Mouse (Mus musculus) left cerebral cortex, adult 2 months (tissue): ENCODE results near the gene Adamts7. TPM values are rescaled to one million over a fixed set of nuclear protein-coding genes. Genes with fewer than 3 reads are reported as not detected.

ENCODE experiments used
- DNase-seq, 2 experiments: peaks; one replicate each; pipeline ENCODE4 v3.0.0; 2021 to 2022; ENCODE audit warnings: low spot score in 2 of 2, mixed read lengths in 1 of 2; ENCODE audit errors: extremely low spot score in 1 of 2
- H3K27ac ChIP-seq: fragments of 200-600 bp; 2 replicates; pipeline ENCODE4 v1.8.1; 2022
- H3K4me3 ChIP-seq: fragments of 200-600 bp; 2 replicates; pipeline ENCODE4 v1.8.1; 2022
- CTCF ChIP-seq: fragments of 200-600 bp; IDR thresholded peaks from 2 replicates; pipeline ENCODE4 v1.8.1; 2022; ENCODE audit warnings: antibody characterized with exemption, mild to moderate bottlenecking, moderate library complexity
- intact Hi-C: fragments of 180-260 bp; cut with DNase I; formaldehyde crosslinking; loops from one replicate; pipeline ENCODE4 v1.15.1; 2025
- total RNA-seq, 2 experiments: library from RNA; stranded (reverse); gene quantifications; 2 replicates each; pipeline ENCODE4 v1.2.3; 2021

Adamts7 gene
- total RNA-seq, 2 experiments from 2014 or later: 0.29 to 0.63 TPM

DNA sequence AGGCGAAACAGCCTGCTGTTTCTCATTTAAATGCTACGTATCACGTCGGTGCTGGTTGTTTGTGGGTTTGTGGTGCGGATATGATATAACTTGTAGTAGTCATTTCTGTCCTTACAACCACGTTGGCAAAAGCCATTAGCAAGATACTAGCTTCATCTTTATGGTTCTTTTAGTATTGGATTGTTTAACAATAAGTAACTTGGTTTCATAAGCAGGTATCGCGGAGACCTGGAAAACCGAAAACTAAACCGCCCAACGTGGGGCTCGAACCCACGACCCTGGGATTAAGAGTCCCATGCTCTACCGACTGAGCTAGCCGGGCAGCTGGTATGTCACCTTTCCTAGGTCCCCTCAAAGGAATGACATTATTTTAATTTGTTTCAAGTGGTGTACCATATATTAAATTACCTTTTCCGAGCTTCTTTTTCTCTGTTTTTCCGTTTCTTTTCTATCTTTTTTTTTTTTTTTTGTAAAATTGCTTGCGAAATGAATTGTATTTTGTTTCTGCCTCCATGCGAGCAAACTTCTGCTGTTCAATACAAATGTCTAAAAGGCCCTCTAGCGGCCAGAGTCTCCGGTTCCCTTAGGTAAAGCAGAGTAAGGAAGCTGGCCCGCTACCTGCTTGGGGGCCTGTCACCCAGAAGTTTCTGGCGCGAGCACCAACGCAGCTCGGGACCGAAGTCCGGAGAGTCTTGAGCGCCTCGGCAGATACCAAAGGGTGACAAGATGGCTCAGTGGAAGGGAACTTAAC, 36.4 kb upstream of the Adamts7 start:
- peak; percentile 83 for TF ChIP-seq CTCF
- peak; percentile 74 to 82 for DNase-seq
- intact Hi-C loops: loop anchor here (1.0 kb wide), 1 partner anchor 12 kb away; the partner anchor contains the start of gene Morf4l1
- peak overlapping the region; percentile 51 for H3K4me3 ChIP-seq
- no peak overlapping the region for H3K27ac ChIP-seq

DNA sequence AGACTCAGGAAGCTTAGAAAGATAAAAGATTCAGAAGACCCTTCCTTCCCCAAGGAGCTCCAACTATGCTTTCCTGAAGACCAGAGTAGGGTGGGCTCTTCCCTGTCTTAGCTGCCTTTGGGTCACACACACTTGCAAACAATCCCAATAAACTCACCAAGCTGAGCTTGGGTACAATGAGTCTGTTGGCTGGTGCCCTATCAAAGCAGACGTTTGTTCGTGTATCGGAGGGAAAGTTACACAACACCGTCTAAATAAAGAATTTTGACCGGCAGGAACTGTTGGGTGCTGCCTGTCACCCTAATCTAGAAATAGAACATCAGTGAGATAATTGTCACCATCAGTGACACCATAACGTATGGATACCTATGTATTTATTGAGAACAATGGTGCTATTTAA, 35.7 kb upstream of the Adamts7 start:
- no peak for TF ChIP-seq CTCF
- H3K4me3 ChIP-seq: peak overlapping the region; percentile 51
- intact Hi-C loops: no loop called here
- no peak overlapping the region for H3K27ac ChIP-seq
- no peak for DNase-seq

DNA sequence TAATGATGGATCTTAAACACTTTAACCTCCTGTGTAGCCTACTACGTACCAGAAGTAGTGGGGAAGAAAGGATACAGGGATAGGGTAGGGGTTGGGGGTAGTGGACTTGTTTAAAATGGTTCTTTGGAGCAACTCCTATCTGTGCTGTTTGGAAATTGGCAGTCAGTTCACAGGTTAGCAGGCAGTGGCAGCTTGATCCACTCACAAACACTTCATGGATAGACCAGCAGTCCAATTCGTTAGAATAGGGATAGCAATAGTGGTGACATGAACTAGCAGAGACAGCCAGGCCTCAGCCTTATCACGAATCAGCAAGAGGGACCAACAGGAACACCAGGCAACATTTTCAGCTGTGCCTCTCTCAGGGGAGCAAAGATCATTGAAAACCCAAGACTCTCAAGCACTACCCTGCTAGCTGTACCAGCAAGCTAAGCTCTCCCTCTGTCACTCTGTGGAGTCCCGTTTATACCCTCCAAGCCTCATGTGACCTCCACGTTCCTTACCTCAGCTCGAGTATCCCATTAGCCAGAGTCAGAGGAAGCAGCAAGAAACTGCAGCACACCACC, 34.1 kb upstream of the Adamts7 start:
- no peak for DNase-seq
- intact Hi-C loops: no loop called here
- no peak for TF ChIP-seq CTCF
- no peak overlapping the region for H3K4me3 ChIP-seq
- no peak overlapping the region for H3K27ac ChIP-seq

DNA sequence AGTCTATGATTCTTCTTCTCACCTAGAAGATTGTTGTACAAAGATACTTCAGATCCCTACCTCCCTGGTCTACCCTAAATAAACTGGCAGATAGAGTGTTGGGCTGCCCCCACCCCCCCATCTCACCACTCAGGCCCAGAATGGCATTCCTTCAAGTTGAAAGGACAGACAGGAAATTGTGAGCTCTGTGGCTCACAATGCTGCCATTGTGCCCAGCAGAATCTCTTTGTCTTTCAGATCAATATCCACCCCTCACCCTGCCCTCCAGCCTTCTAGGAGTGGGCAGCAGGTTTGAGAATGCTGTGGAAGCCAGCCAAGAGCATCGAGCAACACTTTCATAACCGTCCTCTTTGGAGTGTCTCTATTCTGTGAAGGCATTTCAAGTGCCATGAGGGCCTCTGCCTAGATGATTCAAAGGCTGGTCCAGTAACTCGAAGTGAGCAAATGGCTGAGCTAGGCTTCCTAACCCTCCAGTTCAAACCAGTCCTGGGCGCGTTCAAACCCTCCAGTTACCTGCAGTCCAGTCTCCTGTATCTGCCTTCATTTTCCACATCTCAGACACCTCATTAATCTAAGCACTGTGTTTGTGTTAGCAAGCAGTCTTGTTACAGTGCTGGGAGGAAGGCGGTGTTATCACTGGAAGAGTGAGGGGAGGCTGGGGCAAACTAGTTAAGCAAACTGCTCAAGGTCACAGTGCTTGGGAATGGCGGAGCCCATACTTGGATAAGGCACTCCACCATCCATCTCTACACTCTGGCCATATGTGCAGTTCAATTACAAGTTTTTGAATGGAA, 29.1 kb upstream of the Adamts7 start:
- no peak overlapping the region for H3K27ac ChIP-seq
- no peak overlapping the region for H3K4me3 ChIP-seq
- no peak for DNase-seq
- no peak for TF ChIP-seq CTCF
- intact Hi-C loops: no loop called here

DNA sequence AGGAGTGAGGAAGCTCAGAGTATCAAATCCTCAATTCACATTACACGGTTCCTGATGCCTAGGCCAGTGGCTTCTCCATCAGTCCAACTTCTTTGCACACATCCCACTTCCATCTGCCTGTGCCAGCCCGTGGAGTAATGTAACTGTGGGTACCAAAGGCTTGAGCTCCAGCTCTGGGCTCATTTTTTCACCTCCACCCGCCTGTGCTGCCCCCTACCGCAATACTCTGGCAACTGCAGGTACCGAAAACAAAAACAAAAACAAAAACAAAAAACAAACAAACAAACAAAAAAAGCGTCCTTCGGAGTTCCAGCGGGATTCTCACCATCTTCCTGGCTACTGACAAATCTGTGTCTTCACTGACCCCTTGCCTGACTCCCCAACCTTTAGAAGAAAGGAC, 27.4 kb upstream of the Adamts7 start:
- peak; percentile 30 for TF ChIP-seq CTCF
- no peak for DNase-seq
- no peak overlapping the region for H3K4me3 ChIP-seq
- H3K27ac ChIP-seq: no peak overlapping the region
- intact Hi-C loops: no loop called here

DNA sequence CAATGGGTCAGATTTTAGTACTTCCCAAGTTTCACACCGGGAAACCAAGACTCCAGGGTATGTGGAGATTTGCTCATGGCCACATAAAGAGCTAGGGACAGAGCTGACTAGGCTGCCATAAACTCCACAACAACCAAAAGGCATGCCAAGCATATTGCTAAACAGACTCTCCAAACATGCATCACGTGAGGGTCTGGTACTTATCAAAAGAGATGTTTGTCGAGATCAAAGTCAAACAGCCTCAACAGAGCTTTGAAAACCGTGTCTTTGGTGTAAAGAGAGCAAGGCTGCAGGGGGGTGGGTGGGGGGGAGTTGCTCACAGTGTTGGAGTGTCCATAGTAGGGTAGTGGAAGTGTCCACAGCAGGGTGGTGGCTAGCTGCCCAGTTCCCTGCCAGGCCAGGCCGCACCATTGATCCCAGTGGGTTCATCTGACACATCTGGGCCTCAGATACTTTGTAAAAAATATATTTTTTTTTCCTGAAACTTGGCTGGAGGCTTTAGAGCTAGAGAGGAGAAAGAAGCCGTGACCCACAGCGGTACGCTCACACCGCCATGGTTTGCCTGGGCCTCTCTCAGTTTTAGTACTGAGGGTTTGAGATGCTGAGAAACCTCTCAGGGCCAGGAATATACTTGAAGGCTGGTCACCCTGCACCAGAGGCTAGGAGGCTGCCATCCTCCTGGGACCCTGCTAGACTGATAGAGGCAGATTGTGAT, 26.7 kb upstream of the Adamts7 start:
- H3K27ac ChIP-seq: no peak overlapping the region
- intact Hi-C loops: no loop called here

DNA sequence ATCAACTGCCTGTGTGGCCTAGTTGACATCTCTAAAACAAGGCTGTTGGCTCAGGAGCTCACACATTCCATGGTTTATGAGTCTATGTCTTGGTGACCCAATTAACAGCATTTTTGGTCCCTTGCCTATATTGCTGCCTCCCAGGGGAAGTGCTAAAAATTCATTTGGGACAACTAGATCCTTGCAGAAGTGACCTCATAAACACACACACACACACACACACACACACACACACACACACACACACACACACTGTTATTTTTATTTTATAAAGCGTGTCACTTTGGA, 26.2 kb upstream of the Adamts7 start:
- TF ChIP-seq CTCF: no peak
- H3K4me3 ChIP-seq: no peak overlapping the region
- no peak overlapping the region for H3K27ac ChIP-seq
- intact Hi-C loops: no loop called here
- DNase-seq: no peak

More for the DNA sequence above, 26.7 kb upstream of the Adamts7 start:
- TF ChIP-seq CTCF: no peak
- no peak overlapping the region for H3K4me3 ChIP-seq
- DNase-seq: no peak

DNA sequence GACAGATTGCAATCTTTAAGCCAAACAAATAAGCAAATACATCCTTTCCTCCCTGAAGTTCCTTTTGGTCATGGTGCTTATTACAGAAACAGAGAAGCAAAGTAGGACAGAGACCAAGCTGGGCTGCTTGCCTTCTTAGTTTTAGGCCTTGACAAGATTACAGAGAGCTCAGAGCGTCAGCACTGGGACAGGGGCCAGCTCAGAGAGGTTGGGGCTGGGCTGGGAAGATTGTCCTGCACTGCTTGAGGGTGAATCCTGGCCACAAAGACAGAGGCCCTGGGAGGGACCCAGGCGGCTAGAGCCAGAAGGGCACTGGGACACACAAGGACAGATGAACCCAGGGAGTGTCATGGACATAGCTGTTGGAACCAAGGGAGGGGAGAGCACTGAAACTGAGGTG, 17.1 kb upstream of the Adamts7 start:
- no peak overlapping the region for H3K27ac ChIP-seq
- no peak overlapping the region for H3K4me3 ChIP-seq
- no peak for DNase-seq
- intact Hi-C loops: no loop called here
- TF ChIP-seq CTCF: no peak

DNA sequence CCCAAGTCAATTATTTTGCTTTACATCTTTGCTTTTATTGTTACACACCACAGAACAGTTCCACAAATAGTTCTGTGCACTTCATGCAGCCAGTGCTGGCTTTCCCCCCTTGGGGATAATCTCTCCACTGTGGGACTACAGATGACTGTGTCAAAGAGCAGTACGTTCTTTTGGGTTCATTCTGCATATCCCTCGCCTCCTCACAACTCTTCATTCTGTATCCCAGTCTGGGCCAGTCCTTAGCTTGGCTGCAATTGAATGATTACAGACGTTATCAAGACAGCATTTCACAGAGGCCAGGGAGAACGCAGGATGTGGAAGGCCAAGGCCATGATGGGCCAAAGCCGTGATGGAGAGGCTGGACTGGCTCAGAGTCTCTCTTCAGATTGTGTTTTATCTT, 16.0 kb upstream of the Adamts7 start:
- no peak for TF ChIP-seq CTCF
- intact Hi-C loops: no loop called here
- Histone ChIP-seq H3K27ac (no peak overlapping the region), H3K4me3 (no peak overlapping the region)
- no peak for DNase-seq

DNA sequence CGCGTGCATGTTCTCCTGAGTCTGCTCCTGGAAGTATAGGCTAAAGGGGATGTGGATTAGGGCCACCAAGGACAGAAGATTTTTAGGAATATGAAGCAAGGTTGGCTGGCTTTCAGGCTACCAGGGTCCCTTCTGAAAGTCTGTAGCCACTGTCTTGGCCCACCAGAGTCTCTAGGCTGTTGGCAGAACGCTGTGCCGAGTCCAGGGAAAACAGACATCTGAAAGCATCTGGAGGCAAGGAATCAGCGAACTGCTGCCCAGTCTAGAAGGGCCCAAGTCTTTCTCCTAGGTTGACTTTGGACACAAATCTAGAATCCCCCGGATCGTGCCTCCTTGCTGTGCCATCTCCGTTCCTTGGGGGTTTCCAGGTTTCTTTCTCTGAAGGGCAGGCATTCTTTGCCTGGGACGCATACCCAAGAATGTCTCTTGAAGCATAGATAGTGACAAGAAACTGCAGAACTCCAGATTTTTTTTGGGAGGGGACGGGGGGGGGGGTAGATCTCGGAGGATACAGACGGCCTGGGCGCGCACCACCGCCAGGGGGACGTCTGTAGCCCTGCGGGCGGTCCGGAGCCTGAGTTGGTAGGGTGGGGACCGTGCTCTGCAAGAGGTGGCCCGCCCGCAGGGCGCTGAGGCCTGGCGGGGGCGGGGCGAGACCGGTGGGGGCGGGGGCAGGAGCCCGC, 485 bp upstream of the Adamts7 start:
- intact Hi-C loops: no loop called here
- no peak overlapping the region for H3K27ac ChIP-seq
- TF ChIP-seq CTCF: peak; percentile 43
- H3K4me3 ChIP-seq: peak overlapping the region; percentile 67
- DNase-seq: no peak

DNA sequence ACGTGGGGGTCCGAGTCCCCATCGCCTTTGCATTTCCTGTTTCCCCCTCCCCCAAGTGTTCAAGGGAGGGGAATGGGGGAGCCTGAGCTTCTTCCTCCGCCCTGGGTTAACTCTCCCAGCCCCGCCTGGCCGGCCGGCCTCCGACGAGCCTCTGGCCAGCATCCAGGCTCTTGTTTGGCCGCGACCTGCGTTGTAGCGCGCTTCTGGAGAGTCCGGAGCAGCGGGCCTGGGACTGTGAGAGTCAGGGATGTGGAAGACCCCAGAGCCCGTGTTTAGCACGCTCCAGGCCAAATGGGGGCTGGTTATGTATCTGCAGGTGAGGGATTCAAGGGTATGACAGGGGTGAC, 853 bp downstream of the Adamts7 start:
- peak overlapping the region; percentile 67 for H3K4me3 ChIP-seq
- intact Hi-C loops: no loop called here
- no peak overlapping the region for H3K27ac ChIP-seq
- TF ChIP-seq CTCF: no peak
- no peak for DNase-seq
